ENCODE assay signal across 16 mouse cellular contexts in genomic region chr3:121287151-121287550, GRCm38 (mm10). TPM values are rescaled to one million over a fixed set of nuclear protein-coding genes. Genes with fewer than 3 reads are reported as not detected.
DNase-seq lines count a peak whose midpoint lies in the region; ATAC-seq and TF ChIP-seq lines count a peak whose summit lies in the region.
"Had no signal": no experiment of that assay in that cellular context is flagged by ENCODE, and none has a peak within 500 bp of the region (broad histone marks: within the 10 kb centered on the region; RNA-seq: fewer than 3 reads in every experiment).

No protein-coding gene starts in this region.

- TF ChIP-seq CTCF in hindbrain, postnatal 0 days (IDR thresholded peaks at IDR 0.05; ENCODE audit: low read depth), result peak; percentile 28
- TF ChIP-seq CTCF in liver, embryonic 14.5 days (IDR thresholded peaks at IDR 0.05; ENCODE audit: low read depth), result peak; percentile 66
- peak; percentile 40 for TF ChIP-seq CTCF in stomach, postnatal 0 days (IDR thresholded peaks at IDR 0.05; ENCODE audit: low read depth)

- no peak for DNase-seq in hindbrain, postnatal 0 days (ENCODE audit: low spot score)
- DNase-seq in hindbrain, embryonic 14.5 days (ENCODE audit: low spot score), result no peak
- DNase-seq in liver, embryonic 14.5 days (ENCODE audit: low read depth in 3 of 3, low spot score in 3 of 3), result no peak
- DNase-seq in thymus, postnatal 25 days, result peak; percentile 27
- no peak for DNase-seq in thymus, postnatal 36 days
- DNase-seq in stomach, postnatal 0 days (ENCODE audit: low spot score), result no peak
- DNase-seq: adrenal gland, postnatal 25 days; cerebellum, adult 11-12 months; gastrocnemius, postnatal 25 days; right cerebral cortex, adult 18-20 months had no signal

- H3K9ac ChIP-seq in hindbrain, postnatal 0 days (replicated peaks; ENCODE audit: low read length), result no peak overlapping the region
- H3K9ac ChIP-seq in hindbrain, embryonic 14.5 days, result no peak overlapping the region
- H3K9ac ChIP-seq in liver, embryonic 14.5 days (replicated peaks), result no peak overlapping the region
- no peak overlapping the region for H3K9ac ChIP-seq in liver, embryonic 12.5 days
- no peak overlapping the region for H3K9ac ChIP-seq in stomach, postnatal 0 days (ENCODE audit: low read length)
- H3K9ac ChIP-seq: forebrain, embryonic 12.5 days; lung, embryonic 15.5 days; midbrain, embryonic 13.5 days; neural tube, embryonic 13.5 days had no signal

- no peak overlapping the region for H3K27ac ChIP-seq in hindbrain, postnatal 0 days
- no peak overlapping the region for H3K27ac ChIP-seq in hindbrain, embryonic 14.5 days
- no peak overlapping the region for H3K27ac ChIP-seq in liver, embryonic 14.5 days
- no peak overlapping the region for H3K27ac ChIP-seq in liver, embryonic 12.5 days
- H3K27ac ChIP-seq in stomach, postnatal 0 days (replicated peaks), result no peak overlapping the region
- H3K27ac ChIP-seq: forebrain, embryonic 12.5 days; hindbrain, embryonic 10.5 days; lung, embryonic 15.5 days; midbrain, embryonic 13.5 days; neural tube, embryonic 13.5 days had no signal

- H3K9me3 ChIP-seq in hindbrain, postnatal 0 days (ENCODE audit: low read length), result no peaks in the 10 kb centered on the region
- H3K9me3 ChIP-seq in hindbrain, embryonic 14.5 days (ENCODE audit: control insufficient read depth, low read length), result no peaks in the 10 kb centered on the region
- H3K9me3 ChIP-seq in liver, embryonic 14.5 days (ENCODE audit: control insufficient read depth, low read length), result no peaks in the 10 kb centered on the region
- H3K9me3 ChIP-seq in liver, embryonic 12.5 days (replicated peaks), result no peaks in the 10 kb centered on the region
- H3K9me3 ChIP-seq in stomach, postnatal 0 days (ENCODE audit: control insufficient read depth, low read length), result no peaks in the 10 kb centered on the region
- H3K9me3 ChIP-seq: forebrain, embryonic 12.5 days; hindbrain, embryonic 10.5 days; lung, embryonic 15.5 days; midbrain, embryonic 13.5 days; neural tube, embryonic 13.5 days had no signal

- H3K4me1 ChIP-seq in hindbrain, postnatal 0 days (ENCODE audit: insufficient read depth, low read length), result no peaks in the 10 kb centered on the region
- H3K4me1 ChIP-seq in hindbrain, embryonic 14.5 days (replicated peaks; ENCODE audit: control insufficient read depth, insufficient read depth, low read length), result no peaks in the 10 kb centered on the region; the same call in 1 of the 2 replicates
- peaks cover 6 to 11% of the 10 kb centered on the region in 2 experiments for H3K4me1 ChIP-seq in liver, embryonic 14.5 days (replicated peaks; ENCODE audit: control insufficient read depth in 2 of 2, insufficient read depth in 2 of 2, low read length in 1 of 2)
- H3K4me1 ChIP-seq in liver, embryonic 12.5 days, result peaks cover 20% of the 10 kb centered on the region
- H3K4me1 ChIP-seq in stomach, postnatal 0 days (replicated peaks; ENCODE audit: control insufficient read depth, insufficient read depth), result 0 out of 2 replicates have a peak, but pooled peaks cover 3% of the 10 kb centered on the region

- no peak for ATAC-seq in hindbrain, postnatal 0 days
- ATAC-seq in hindbrain, embryonic 14.5 days (ENCODE audit: low FRiP score), result no peak
- no peak for ATAC-seq in liver, embryonic 14.5 days (ENCODE audit: insufficient read depth)
- ATAC-seq in liver, embryonic 12.5 days, result no peak
- no peak for ATAC-seq in stomach, postnatal 0 days (ENCODE audit: low FRiP score, low TSS enrichment)
- ATAC-seq: midbrain, embryonic 13.5 days had no signal

- TF ChIP-seq EP300 in liver, embryonic 14.5 days (IDR thresholded peaks at IDR 0.05; ENCODE audit: low read depth), result no peak
- TF ChIP-seq EP300 in stomach, postnatal 0 days (optimal IDR thresholded peaks at IDR 0.05), result no peak

- 97% methylated on average over 2 of the region's 2 CpGs for WGBS in hindbrain, postnatal 0 days
- 98% methylated on average over 2 of the region's 2 CpGs for WGBS in hindbrain, embryonic 14.5 days
- 84% methylated on average over 2 of the region's 2 CpGs for WGBS in liver, embryonic 14.5 days (ENCODE audit: insufficient replicate concordance)
- WGBS in liver, embryonic 12.5 days (ENCODE audit: insufficient replicate concordance), result 84% methylated on average over 2 of the region's 2 CpGs
- 95% methylated on average over 2 of the region's 2 CpGs for WGBS in stomach, postnatal 0 days

- H3K4me2 ChIP-seq in hindbrain, postnatal 0 days (ENCODE audit: low read depth, low read length), result no peak overlapping the region
- no peak overlapping the region for H3K4me2 ChIP-seq in hindbrain, embryonic 14.5 days (replicated peaks)
- no peak overlapping the region for H3K4me2 ChIP-seq in liver, embryonic 14.5 days (ENCODE audit: low read depth)
- H3K4me2 ChIP-seq in liver, embryonic 12.5 days, result no peak overlapping the region
- H3K4me2 ChIP-seq in stomach, postnatal 0 days (replicated peaks; ENCODE audit: low read depth), result no peak overlapping the region
- H3K4me2 ChIP-seq: forebrain, embryonic 12.5 days; lung, embryonic 15.5 days; midbrain, embryonic 13.5 days; neural tube, embryonic 13.5 days had no signal

- no peaks in the 10 kb centered on the region for H3K27me3 ChIP-seq in hindbrain, postnatal 0 days (ENCODE audit: insufficient read depth, low read length)
- H3K27me3 ChIP-seq in hindbrain, embryonic 14.5 days (ENCODE audit: control insufficient read depth, insufficient read depth, low read length), result no peaks in the 10 kb centered on the region
- H3K27me3 ChIP-seq in liver, embryonic 14.5 days (ENCODE audit: control insufficient read depth, insufficient read depth, low read length), result no peaks in the 10 kb centered on the region
- no peaks in the 10 kb centered on the region for H3K27me3 ChIP-seq in liver, embryonic 12.5 days (replicated peaks)
- H3K27me3 ChIP-seq in stomach, postnatal 0 days (ENCODE audit: control insufficient read depth, insufficient read depth, low read length), result no peaks in the 10 kb centered on the region
- H3K27me3 ChIP-seq: forebrain, embryonic 12.5 days; lung, embryonic 15.5 days; midbrain, embryonic 13.5 days; neural tube, embryonic 13.5 days had no signal

- H3K4me3 ChIP-seq in hindbrain, postnatal 0 days (ENCODE audit: low read length), result no peak overlapping the region
- H3K4me3 ChIP-seq in hindbrain, embryonic 14.5 days (replicated peaks; ENCODE audit: low read length), result no peak overlapping the region
- H3K4me3 ChIP-seq in liver, embryonic 14.5 days (ENCODE audit: insufficient read depth in 1 of 2, low read depth in 2 of 2, low read length in 2 of 2), result no peak overlapping the region
- H3K4me3 ChIP-seq in liver, embryonic 12.5 days, result no peak overlapping the region
- H3K4me3 ChIP-seq in stomach, postnatal 0 days (ENCODE audit: low read depth, low read length), result no peak overlapping the region
- H3K4me3 ChIP-seq: forebrain, embryonic 12.5 days; hindbrain, embryonic 10.5 days; lung, embryonic 15.5 days; midbrain, embryonic 13.5 days; neural tube, embryonic 13.5 days had no signal

- no peaks in the 10 kb centered on the region for H3K36me3 ChIP-seq in hindbrain, postnatal 0 days (ENCODE audit: insufficient read depth, low read length)
- no peaks in the 10 kb centered on the region for H3K36me3 ChIP-seq in hindbrain, embryonic 14.5 days (replicated peaks; ENCODE audit: control insufficient read depth, insufficient read depth)
- H3K36me3 ChIP-seq in liver, embryonic 14.5 days (replicated peaks; ENCODE audit: control insufficient read depth, insufficient read depth, low read depth), result no peaks in the 10 kb centered on the region
- no peaks in the 10 kb centered on the region for H3K36me3 ChIP-seq in liver, embryonic 12.5 days
- no peaks in the 10 kb centered on the region for H3K36me3 ChIP-seq in stomach, postnatal 0 days (ENCODE audit: control insufficient read depth, insufficient read depth, low read length)
- H3K36me3 ChIP-seq: forebrain, embryonic 12.5 days; hindbrain, embryonic 10.5 days; lung, embryonic 15.5 days; midbrain, embryonic 13.5 days; neural tube, embryonic 13.5 days had no signal

RNA-seq across cellular contexts. Expression of gene Tmem56, which starts 4.3 kb away (rescaled TPM):
- total RNA-seq in hindbrain, postnatal 0 days (2014; rRNA removed), result 8.1 and 13.5 TPM in 2 replicates
- polyA plus RNA-seq in hindbrain, postnatal 0 days (2015; fragmentation: Nextera tagmentation; extraction: Ambion mirVana), result 3.8 and 3.9 TPM in 2 replicates
- polyA plus RNA-seq in hindbrain, embryonic 14.5 days (2014; fragmentation: Nextera tagmentation; extraction: Ambion mirVana), result 4.3 and 5.0 TPM in 2 replicates
- polyA plus RNA-seq in liver, embryonic 14.5 days (2012; rRNA removed), result 11.8 and 13.5 TPM in 2 replicates
- polyA plus RNA-seq in liver, embryonic 14.5 days (2014; fragmentation: Nextera tagmentation; extraction: Ambion mirVana), result 25.3 and 25.9 TPM in 2 replicates
- 29.8 and 32.2 TPM in 2 replicates for polyA plus RNA-seq in liver, embryonic 12.5 days (2016; fragmentation: Nextera tagmentation; extraction: Ambion mirVana)
- 2.6 TPM in 2 replicates for polyA plus RNA-seq in stomach, postnatal 0 days (2015; fragmentation: Nextera tagmentation; extraction: Ambion mirVana)

RNA-seq across cellular contexts. Expression of gene Alg14, which starts 4.4 kb away (rescaled TPM):
- total RNA-seq in hindbrain, postnatal 0 days (2014; rRNA removed), result 26.6 and 30.3 TPM in 2 replicates
- polyA plus RNA-seq in hindbrain, postnatal 0 days (2015; fragmentation: Nextera tagmentation; extraction: Ambion mirVana), result 35.3 and 39.5 TPM in 2 replicates
- 35.0 and 47.1 TPM in 2 replicates for polyA plus RNA-seq in hindbrain, embryonic 14.5 days (2014; fragmentation: Nextera tagmentation; extraction: Ambion mirVana)
- 6.5 and 10.4 TPM in 2 replicates for polyA plus RNA-seq in liver, embryonic 14.5 days (2012; rRNA removed)
- polyA plus RNA-seq in liver, embryonic 14.5 days (2014; fragmentation: Nextera tagmentation; extraction: Ambion mirVana), result 16.2 and 18.8 TPM in 2 replicates
- polyA plus RNA-seq in liver, embryonic 12.5 days (2016; fragmentation: Nextera tagmentation; extraction: Ambion mirVana), result 18.1 and 20.0 TPM in 2 replicates
- polyA plus RNA-seq in stomach, postnatal 0 days (2015; fragmentation: Nextera tagmentation; extraction: Ambion mirVana), result 35.3 and 35.7 TPM in 2 replicates
